Mouse (Mus musculus): ENCODE data around the gene Crygn. TPM values are rescaled to one million over a fixed set of nuclear protein-coding genes. Genes with fewer than 3 reads are reported as not detected.

The Crygn gene
- total RNA-seq, 1 experiment: 2.1 TPM

DNA sequence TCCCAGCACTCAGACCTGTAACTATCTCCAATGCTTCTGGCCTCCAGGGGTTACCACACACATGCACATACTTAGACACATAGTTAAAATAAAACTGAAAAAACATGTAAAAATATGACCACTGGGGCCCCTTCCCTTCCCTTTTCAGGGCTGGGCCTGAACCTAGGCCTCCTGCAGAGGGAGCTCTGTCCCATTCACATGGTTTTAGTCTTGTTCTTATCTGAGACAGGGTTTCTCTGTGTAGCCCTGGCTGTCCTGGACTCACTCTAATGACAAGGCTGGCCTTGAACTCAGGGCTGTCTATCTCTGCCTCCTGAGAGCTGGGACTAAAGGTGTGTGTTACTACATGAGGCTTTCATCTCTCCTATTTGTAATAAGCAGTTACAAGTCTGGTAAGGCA, 42.6 kb upstream of the Crygn start:
- Histone ChIP-seq H3K4me1 (ENCODE audit: control insufficient read depth in 2 of 2, insufficient read depth in 2 of 2, low read length in 2 of 2, poor library complexity in 1 of 2) (no peaks in the 10 kb centered on the region), H3K27ac (ENCODE audit: insufficient read depth, low read depth, low read length, poor library complexity, severe bottlenecking) (no peak overlapping the region), H3K9ac (ENCODE audit: insufficient read depth, low read depth, low read length, poor library complexity, severe bottlenecking) (no peak overlapping the region), H3K9me3 (ENCODE audit: control insufficient read depth, insufficient read depth, low read depth, low read length) (no peaks in the 10 kb centered on the region), H3K36me3 (ENCODE audit: control insufficient read depth, insufficient read depth, low read length, poor library complexity, severe bottlenecking) (peaks cover 20% of the 10 kb centered on the region), H3K4me3 (ENCODE audit: insufficient read depth in 1 of 2, low read depth in 1 of 2, low read length in 2 of 2, poor library complexity in 1 of 2, severe bottlenecking in 1 of 2) (no peak overlapping the region)
- TF ChIP-seq ZC3H11A (IDR thresholded peaks at IDR 0.05; ENCODE audit: borderline replicate concordance, low read depth, low read length): no peak
- TF ChIP-seq CHD2 (IDR thresholded peaks at IDR 0.05; ENCODE audit: low read depth, low read length): no peak
- TF ChIP-seq HCFC1 (IDR thresholded peaks at IDR 0.05; ENCODE audit: borderline replicate concordance, insufficient read depth, low read length): no peak
- DNase-seq (ENCODE audit: low read depth, low spot score): no peak
- in situ Hi-C loops (cut with MboI; ENCODE audit: low sequenced_read_pairs in 2 of 2, unreplicated experiment in 2 of 2): no loop called here

DNA sequence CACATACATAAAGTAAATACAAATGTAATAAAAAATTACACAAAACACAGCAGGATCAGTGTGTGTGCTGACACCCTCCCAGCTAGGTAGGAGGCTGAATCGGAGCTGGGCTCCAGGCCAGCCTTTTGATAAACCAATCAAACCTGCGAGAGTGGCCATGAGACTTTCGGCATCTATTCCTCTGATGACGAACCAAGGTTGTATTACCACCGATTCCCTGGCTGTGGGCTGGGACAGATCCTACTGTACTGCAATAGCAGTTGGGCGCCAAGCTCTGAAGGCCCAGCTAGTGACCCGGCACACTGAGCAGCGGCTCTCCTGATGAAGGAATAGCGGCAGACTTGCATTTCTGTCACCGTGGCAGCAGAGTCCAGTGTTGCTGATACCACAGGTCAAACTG, 40.8 kb upstream of the Crygn start:
- Histone ChIP-seq H3K4me3 (ENCODE audit: insufficient read depth in 1 of 2, low read depth in 1 of 2, low read length in 2 of 2, poor library complexity in 1 of 2, severe bottlenecking in 1 of 2) (no peak overlapping the region), H3K9ac (ENCODE audit: insufficient read depth, low read depth, low read length, poor library complexity, severe bottlenecking) (no peak overlapping the region), H3K36me3 (ENCODE audit: control insufficient read depth, insufficient read depth, low read length, poor library complexity, severe bottlenecking) (peaks cover 10% of the 10 kb centered on the region), H3K4me1 (ENCODE audit: control insufficient read depth in 2 of 2, insufficient read depth in 2 of 2, low read length in 2 of 2, poor library complexity in 1 of 2) (no peaks in the 10 kb centered on the region), H3K9me3 (ENCODE audit: control insufficient read depth, insufficient read depth, low read depth, low read length) (no peaks in the 10 kb centered on the region), H3K27ac (ENCODE audit: insufficient read depth, low read depth, low read length, poor library complexity, severe bottlenecking) (no peak overlapping the region)
- TF ChIP-seq CHD2 (IDR thresholded peaks at IDR 0.05; ENCODE audit: low read depth, low read length): no peak
- no peak for TF ChIP-seq ZC3H11A (IDR thresholded peaks at IDR 0.05; ENCODE audit: borderline replicate concordance, low read depth, low read length)
- no peak for TF ChIP-seq HCFC1 (IDR thresholded peaks at IDR 0.05; ENCODE audit: borderline replicate concordance, insufficient read depth, low read length)
- no peak for TF ChIP-seq ZNF384 (IDR thresholded peaks at IDR 0.05; ENCODE audit: low read depth, low read length)
- TF ChIP-seq MAFK (IDR thresholded peaks at IDR 0.05; ENCODE audit: insufficient read depth, low read depth, low read length): no peak
- in situ Hi-C loops (cut with MboI; ENCODE audit: low sequenced_read_pairs in 2 of 2, unreplicated experiment in 2 of 2): no loop called here
- no peak for DNase-seq (ENCODE audit: low read depth, low spot score)

GRCm38 (mm10) chr5:24797858-24798257, 40.0 kb upstream of the Crygn start:
- H3K9me3 ChIP-seq (ENCODE audit: control insufficient read depth, insufficient read depth, low read depth, low read length): no peaks in the 10 kb centered on the region
- no peak for DNase-seq (ENCODE audit: low read depth, low spot score)
- in situ Hi-C loops (cut with MboI; ENCODE audit: low sequenced_read_pairs in 2 of 2, unreplicated experiment in 2 of 2): no loop called here
- no peak overlapping the region for H3K4me3 ChIP-seq (ENCODE audit: insufficient read depth in 1 of 2, low read depth in 1 of 2, low read length in 2 of 2, poor library complexity in 1 of 2, severe bottlenecking in 1 of 2)
- H3K4me1 ChIP-seq (ENCODE audit: control insufficient read depth in 2 of 2, insufficient read depth in 2 of 2, low read length in 2 of 2, poor library complexity in 1 of 2): no peaks in the 10 kb centered on the region
- no peak overlapping the region for H3K27ac ChIP-seq (ENCODE audit: insufficient read depth, low read depth, low read length, poor library complexity, severe bottlenecking)
- no peak overlapping the region for H3K9ac ChIP-seq (ENCODE audit: insufficient read depth, low read depth, low read length, poor library complexity, severe bottlenecking)
- TF ChIP-seq CHD2 (IDR thresholded peaks at IDR 0.05; ENCODE audit: low read depth, low read length) (no peak), ZC3H11A (IDR thresholded peaks at IDR 0.05; ENCODE audit: borderline replicate concordance, low read depth, low read length) (no peak), MAFK (IDR thresholded peaks at IDR 0.05; ENCODE audit: insufficient read depth, low read depth, low read length) (no peak), HCFC1 (IDR thresholded peaks at IDR 0.05; ENCODE audit: borderline replicate concordance, insufficient read depth, low read length) (no peak), ZNF384 (IDR thresholded peaks at IDR 0.05; ENCODE audit: low read depth, low read length) (no peak)
- H3K36me3 ChIP-seq (ENCODE audit: control insufficient read depth, insufficient read depth, low read length, poor library complexity, severe bottlenecking): peaks cover 6% of the 10 kb centered on the region

GRCm38 (mm10) chr5:24792961-24793360, 35.2 kb upstream of the Crygn start:
- Histone ChIP-seq H3K4me3 (ENCODE audit: insufficient read depth in 1 of 2, low read depth in 1 of 2, low read length in 2 of 2, poor library complexity in 1 of 2, severe bottlenecking in 1 of 2) (no peak overlapping the region), H3K36me3 (ENCODE audit: control insufficient read depth, insufficient read depth, low read length, poor library complexity, severe bottlenecking) (no peaks in the 10 kb centered on the region), H3K9ac (ENCODE audit: insufficient read depth, low read depth, low read length, poor library complexity, severe bottlenecking) (no peak overlapping the region), H3K9me3 (ENCODE audit: control insufficient read depth, insufficient read depth, low read depth, low read length) (no peaks in the 10 kb centered on the region), H3K27ac (ENCODE audit: insufficient read depth, low read depth, low read length, poor library complexity, severe bottlenecking) (no peak overlapping the region), H3K4me1 (ENCODE audit: control insufficient read depth in 2 of 2, insufficient read depth in 2 of 2, low read length in 2 of 2, poor library complexity in 1 of 2) (no peaks in the 10 kb centered on the region)
- in situ Hi-C loops (cut with MboI; ENCODE audit: low sequenced_read_pairs in 2 of 2, unreplicated experiment in 2 of 2): no loop called here
- TF ChIP-seq CHD2 (IDR thresholded peaks at IDR 0.05; ENCODE audit: low read depth, low read length) (no peak), ZC3H11A (IDR thresholded peaks at IDR 0.05; ENCODE audit: borderline replicate concordance, low read depth, low read length) (no peak), HCFC1 (IDR thresholded peaks at IDR 0.05; ENCODE audit: borderline replicate concordance, insufficient read depth, low read length) (no peak)
- no peak for DNase-seq (ENCODE audit: low read depth, low spot score)

- no peak overlapping the region for H3K9ac ChIP-seq (ENCODE audit: insufficient read depth, low read depth, low read length, poor library complexity, severe bottlenecking)
- in situ Hi-C loops (cut with MboI; ENCODE audit: low sequenced_read_pairs in 2 of 2, unreplicated experiment in 2 of 2): no loop called here
- no peaks in the 10 kb centered on the region for H3K9me3 ChIP-seq (ENCODE audit: control insufficient read depth, insufficient read depth, low read depth, low read length)
- H3K4me3 ChIP-seq (ENCODE audit: insufficient read depth in 1 of 2, low read depth in 1 of 2, low read length in 2 of 2, poor library complexity in 1 of 2, severe bottlenecking in 1 of 2): no peak overlapping the region
- no peak for DNase-seq (ENCODE audit: low read depth, low spot score)
- no peak overlapping the region for H3K27ac ChIP-seq (ENCODE audit: insufficient read depth, low read depth, low read length, poor library complexity, severe bottlenecking)
- no peaks in the 10 kb centered on the region for H3K36me3 ChIP-seq (ENCODE audit: control insufficient read depth, insufficient read depth, low read length, poor library complexity, severe bottlenecking)
- TF ChIP-seq HCFC1 (IDR thresholded peaks at IDR 0.05; ENCODE audit: borderline replicate concordance, insufficient read depth, low read length) (no peak), ZNF384 (IDR thresholded peaks at IDR 0.05; ENCODE audit: low read depth, low read length) (no peak), CHD2 (IDR thresholded peaks at IDR 0.05; ENCODE audit: low read depth, low read length) (no peak), ZC3H11A (IDR thresholded peaks at IDR 0.05; ENCODE audit: borderline replicate concordance, low read depth, low read length) (no peak), MAFK (IDR thresholded peaks at IDR 0.05; ENCODE audit: insufficient read depth, low read depth, low read length) (no peak)
- peaks cover 2 to 5% of the 10 kb centered on the region in 2 experiments; a peak in 2 of 4 replicates for H3K4me1 ChIP-seq (ENCODE audit: control insufficient read depth in 2 of 2, insufficient read depth in 2 of 2, low read length in 2 of 2, poor library complexity in 1 of 2)
These were observed 25.1 kb upstream of the Crygn start for GRCm38 (mm10) chr5:24782957-24783356.

Data from ES-E14 (cell line).